Mouse (Mus musculus) testis, postnatal 10 days (tissue): ENCODE data around the gene Spsb1.

Experiments
- DNase-seq: peaks from one replicate; pipeline ENCODE4 v3.0.0; 2021; ENCODE audit warnings: low spot score

The Spsb1 gene

DNA sequence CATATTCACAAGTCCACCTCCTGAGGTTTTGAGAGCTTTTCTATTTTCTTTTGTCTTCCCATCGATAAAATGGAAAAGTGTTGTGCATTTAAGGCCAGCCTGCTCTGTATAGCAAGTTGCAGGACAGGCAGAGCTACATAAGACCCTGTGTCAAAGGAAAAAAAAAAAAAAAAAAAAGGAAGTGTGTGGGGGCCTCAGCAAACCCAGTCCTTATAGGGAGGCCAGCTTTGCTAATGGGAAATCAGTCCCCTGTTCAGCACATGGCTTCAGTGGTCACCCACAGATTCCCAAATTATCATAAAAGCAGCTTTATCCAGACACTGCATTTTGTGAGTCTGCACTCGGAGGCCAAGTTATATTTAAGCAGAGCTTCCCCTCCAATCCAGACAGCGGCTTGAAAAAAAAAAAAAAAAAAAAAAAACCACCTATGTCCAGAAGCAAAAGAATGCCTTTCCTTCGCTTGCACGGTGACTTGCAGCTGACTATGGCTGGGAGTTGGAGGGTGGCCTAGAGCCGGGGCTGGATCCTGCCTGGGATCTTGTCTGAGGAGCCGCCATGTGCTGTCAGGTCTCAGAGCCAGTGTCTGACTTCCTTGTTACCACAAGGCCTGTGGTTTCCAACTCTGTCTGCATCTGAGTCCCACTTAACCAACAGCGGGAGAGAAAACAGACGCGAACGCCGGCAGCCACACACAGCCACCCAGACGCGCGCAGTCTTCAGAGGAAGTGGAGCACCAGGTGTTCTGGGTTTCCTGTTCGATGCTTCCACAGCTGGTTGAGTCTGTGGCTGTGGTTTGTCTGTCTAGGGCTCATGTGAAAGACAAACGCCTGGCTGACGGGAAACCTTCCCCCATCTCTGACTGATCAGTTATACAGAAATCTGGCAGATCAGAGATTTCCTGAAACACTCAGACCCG lies 98.7 kb downstream of the Spsb1 start:
- no peak for DNase-seq

DNA sequence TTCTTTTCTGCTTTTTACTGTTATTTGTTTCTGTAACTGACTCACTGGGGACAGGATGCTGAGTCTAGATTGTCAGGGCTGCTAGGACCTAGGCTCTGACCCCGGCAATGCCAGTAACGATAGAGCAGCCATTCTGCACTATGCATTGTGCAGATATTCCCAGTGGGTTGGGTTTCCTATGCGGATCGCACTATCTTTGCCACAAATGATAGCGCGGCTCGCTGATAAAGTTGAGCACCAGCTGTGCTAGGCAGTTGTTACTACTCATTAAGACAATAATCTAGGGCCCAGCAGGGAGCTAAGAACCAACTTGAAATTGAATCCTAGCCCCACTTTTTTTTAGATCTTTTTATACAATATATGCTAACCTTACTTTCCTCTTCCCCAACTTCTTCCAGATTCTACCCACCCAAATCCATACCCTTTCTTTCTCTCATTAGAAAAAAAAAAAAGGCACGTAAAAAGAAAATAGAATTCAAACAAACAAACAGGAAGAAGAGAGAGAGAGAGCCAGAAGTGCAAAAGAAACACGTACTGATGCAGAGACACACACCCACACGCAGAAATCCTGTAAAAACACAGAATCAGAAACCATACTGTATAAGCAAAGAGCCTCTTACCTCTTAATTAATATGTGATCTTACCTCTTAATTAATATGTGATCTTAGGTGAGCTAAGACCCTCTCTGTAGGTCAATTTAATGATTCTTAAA lies 99.5 kb downstream of the Spsb1 start:
- DNase-seq, result no peak

DNA sequence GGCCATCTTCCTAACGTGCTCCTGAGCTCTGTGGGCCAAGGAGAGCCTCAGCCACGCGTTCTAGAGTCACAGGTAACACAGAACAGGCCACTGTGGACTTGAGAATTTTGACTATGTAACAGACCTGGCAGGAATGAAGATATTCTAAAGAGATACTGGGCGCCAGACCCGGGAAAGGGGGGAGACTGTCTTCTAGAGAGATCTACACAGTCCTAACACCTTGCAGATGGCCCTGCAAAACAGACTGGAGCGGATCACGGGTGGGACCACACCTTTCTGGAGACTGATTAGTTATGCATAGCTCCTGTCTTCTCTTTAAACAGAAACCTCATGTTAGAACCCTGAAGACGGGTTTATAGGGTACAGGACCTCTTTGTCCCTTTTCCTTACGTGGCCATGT lies 100.1 kb downstream of the Spsb1 start:
- DNase-seq, result no peak

DNA sequence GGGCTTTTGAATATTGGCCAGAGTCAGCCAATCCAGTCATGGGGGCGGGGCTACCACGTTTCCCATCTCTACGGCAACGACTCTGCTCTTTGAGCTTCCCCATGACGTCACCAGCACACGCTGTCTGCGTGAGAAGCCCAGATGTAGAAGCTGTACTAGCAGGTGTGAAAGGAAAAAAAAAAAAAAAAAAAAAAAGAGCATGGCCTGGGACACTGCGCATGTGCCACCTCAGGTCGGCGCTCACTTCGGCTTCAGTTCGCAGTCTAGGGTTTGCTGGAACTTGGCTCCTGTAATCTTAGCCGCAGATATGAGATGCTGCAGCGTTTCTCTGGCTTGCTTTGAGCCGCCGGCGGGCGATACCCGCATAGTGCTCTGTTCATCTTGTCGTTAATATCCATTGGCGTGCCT lies 100.5 kb downstream of the Spsb1 start:
- peak; percentile 75 for DNase-seq

DNA sequence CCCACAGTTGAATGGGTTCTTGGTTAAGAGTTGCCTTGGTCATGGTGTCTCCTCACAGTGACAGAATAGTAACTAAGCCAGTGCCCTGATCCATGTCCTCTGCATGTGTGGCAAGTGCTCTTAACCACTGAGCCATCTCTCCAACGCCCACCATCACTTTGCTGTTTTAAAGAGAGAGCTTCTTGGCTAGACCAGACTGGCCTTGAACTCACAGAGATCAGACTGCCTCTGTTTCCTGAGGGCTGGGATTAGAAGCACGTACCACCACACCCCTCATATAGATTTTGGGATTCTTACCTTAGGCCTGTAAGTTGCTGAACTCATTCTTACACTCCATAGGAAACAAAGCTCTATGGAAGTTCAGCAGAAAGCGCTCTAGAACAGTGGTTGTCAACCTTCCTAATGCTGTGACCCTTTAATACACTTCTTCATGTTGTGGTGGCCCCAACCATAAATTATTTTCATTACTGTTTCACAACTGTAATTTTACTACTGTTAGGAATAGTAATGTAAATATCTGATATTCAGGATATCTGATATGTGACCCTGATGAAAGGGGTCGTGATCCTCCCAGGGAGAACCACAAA lies 101.1 kb downstream of the Spsb1 start:
- DNase-seq, result no peak

DNA sequence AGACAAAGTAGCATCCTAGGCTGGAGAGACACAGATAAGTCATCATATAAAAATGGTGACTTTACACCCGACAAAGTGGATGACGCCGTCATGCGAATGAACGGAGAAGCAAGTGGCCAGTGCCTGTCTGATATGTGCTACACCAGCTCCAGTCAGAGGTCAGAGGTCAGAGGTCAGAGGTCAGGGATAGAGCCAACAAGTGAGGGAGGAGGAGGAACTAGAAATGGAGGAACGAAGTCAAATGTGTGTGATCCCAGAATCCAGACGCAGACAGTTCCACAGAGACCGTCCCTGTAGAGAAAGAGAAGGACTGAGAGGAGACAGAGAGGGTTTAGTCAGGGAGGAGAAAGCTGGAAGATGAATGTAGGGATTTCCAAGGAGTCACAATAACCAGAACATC lies 103.3 kb downstream of the Spsb1 start:
- no peak for DNase-seq

DNA sequence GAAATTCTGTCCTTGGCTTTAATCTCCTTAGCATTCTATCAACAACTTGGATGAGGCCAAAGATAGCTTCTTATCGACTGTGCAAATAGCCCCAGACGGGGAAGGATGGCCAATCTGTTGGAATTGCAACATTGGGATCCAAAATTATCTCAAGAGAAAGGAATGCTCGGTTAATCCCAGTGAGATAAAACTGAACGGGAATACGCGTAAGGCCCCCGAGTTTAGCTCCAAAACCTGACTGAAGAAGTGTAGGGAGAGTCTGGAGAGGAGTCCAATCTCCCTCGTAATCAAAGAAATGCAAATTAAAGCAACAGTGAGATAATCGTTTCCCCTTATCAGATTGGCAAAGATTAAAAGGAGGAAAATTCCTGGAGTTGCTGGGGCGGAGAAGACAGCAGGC lies 104.2 kb downstream of the Spsb1 start:
- no peak for DNase-seq

DNA sequence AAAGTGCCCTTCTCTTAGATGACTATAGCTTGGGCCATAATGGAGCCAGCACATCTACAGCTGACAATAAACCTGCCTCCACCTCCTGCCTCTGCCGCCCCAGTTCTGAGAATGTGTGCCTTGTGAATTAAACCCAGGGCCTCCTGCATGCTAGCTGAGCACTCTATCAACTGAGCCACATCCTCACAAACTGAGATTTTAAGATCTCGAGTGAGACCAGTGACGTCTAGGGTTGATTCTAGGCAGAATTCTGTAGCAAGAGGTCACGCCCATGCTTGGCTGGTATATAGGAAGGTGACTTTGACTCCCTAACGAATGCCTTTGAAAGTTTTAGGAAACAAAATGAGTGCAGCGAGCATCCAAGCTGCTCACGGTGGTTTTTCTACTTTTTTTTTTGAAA lies 104.8 kb downstream of the Spsb1 start:
- DNase-seq, result no peak

DNA sequence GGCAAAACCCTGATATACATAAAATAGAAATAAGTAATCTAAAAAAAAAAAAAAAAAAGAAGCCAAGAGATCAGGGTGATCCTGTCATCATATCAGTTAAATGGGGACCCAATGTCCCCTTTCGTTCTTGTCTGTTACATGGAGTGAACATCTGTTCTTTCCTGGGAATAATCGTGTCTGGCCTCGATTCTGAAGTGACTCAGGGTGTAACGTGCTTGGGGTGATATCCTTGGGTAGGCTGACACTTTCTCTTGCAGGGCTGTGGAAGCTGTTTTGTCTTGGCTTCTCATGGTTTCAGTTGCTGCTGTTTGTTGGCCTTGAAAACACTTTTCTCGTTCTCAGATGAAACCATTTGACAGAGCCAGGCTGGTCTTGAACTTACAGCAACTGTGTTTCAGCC lies 105.8 kb downstream of the Spsb1 start:
- no peak for DNase-seq

DNA sequence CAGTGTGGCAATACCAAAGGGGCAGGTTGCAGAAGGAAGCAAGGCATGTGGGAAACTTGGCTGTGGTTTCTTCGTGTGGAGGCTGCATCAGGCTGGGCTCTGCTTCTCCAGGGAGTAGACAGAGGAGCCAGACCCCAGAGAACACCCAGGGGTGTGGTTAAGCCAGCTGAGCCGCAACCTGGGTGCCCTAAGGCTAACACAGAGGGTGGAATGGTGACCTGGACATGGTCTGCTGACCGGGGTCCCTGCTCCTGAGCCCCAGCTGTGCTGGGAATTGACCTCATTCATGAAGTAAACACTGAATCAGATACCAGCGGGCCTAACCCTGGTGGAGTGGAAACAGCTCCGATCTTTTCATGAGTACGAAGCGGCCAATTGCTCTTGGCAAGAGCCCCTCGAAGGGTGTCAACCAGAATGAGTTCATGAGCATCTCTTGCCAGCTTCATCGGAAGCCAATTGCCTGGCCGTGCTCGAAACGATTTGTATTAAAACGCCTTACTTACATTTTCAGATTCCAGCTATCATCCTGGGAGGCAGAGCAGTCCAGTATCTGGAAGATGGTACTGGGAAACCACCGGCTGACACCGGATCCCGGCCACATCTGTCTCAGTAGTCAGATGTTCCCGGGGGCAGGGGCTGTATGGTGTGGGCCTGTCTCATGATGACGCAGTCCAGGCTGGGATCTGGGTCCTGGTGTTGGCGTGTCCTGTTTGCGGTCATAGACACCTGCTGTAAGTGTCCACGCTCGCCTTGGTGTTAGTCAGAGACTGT lies 107.8 kb downstream of the Spsb1 start:
- no peak for DNase-seq
